Mouse (Mus musculus) layer of hippocampus, adult 9-11 months (tissue): Measurements from ENCODE around the gene Unc5b.

ENCODE experiments used
- DNase-seq: peaks from one replicate; pipeline ENCODE4 v3.0.0; 2022

Gene Unc5b

DNA sequence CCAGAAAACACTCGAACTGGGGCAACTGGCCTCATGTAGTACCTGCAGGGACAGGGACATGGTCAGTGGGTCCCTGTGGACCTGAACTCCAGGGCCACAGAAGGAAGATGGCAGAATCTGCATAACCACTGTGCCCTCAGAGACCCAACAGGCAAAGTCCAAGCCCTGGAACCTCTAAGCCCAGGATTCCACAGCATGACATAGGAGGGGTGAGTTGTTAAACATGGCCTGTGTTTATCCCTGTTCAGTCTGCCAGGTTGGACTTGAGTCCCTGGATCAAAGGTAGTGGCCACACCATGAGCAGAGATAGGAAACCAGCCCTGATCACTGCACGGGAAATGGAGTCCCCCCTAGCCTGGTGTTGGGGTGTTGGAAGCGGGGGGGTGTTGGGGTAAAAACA, 114.9 kb downstream of the Unc5b start:
- DNase-seq, result no peak
